Mouse (Mus musculus) thymus, adult 2 months (tissue): ENCODE data around the gene Chst12. TPM values are rescaled to one million over a fixed set of nuclear protein-coding genes. Genes with fewer than 3 reads are reported as not detected.

Experiments used
- DNase-seq: peaks from one replicate; pipeline ENCODE4 v3.0.0; 2021
- H3K27ac ChIP-seq: fragments of 200-500 bp; 2 replicates; pipeline ENCODE4 v1.5.1; 2012; ENCODE audit warnings: low read length, control low read depth; ENCODE audit not compliant: control insufficient read depth, insufficient read depth
- H3K27me3 ChIP-seq: fragments of 200-500 bp; 2 replicates; pipeline ENCODE4 v1.6.1; 2012; ENCODE audit warnings: mild to moderate bottlenecking, low read length, moderate library complexity, mixed read lengths; ENCODE audit not compliant: control insufficient read depth, insufficient read depth
- H3K36me3 ChIP-seq: fragments of 200-500 bp; 2 replicates; pipeline ENCODE4 v1.6.1; 2012; ENCODE audit warnings: mild to moderate bottlenecking, low read length, moderate library complexity; ENCODE audit not compliant: control insufficient read depth, insufficient read depth
- H3K4me1 ChIP-seq: fragments of 200-500 bp; replicated peaks from 2 replicates; pipeline ENCODE4 v1.6.1; 2012; ENCODE audit warnings: low read length; ENCODE audit not compliant: control insufficient read depth, insufficient read depth
- H3K4me3 ChIP-seq: fragments of 200-500 bp; 2 replicates; pipeline ENCODE4 v1.5.1; 2012; ENCODE audit warnings: mild to moderate bottlenecking, low read length, control low read depth, moderate library complexity; ENCODE audit not compliant: control insufficient read depth, insufficient read depth
- CTCF ChIP-seq: fragments of 200-500 bp; IDR thresholded peaks from 2 replicates; pipeline ENCODE4 v1.5.1; 2012; ENCODE audit warnings: mild to moderate bottlenecking, control low read depth, low read length, moderate library complexity, borderline replicate concordance; ENCODE audit not compliant: control insufficient read depth, poor library complexity, insufficient read depth; ENCODE audit errors: extremely low read depth
- POLR2A ChIP-seq: fragments of 200-500 bp; IDR thresholded peaks from 2 replicates; pipeline ENCODE4 v1.6.1; 2012; ENCODE audit warnings: mild to moderate bottlenecking, low read length, control low read depth, moderate library complexity; ENCODE audit not compliant: control insufficient read depth, poor library complexity, insufficient read depth; ENCODE audit errors: extremely low read depth
- WGBS: fragments of 180-500 bp; shearing (Covaris S2); methylation state at CpG from one replicate; pipeline ENCODE4 v1.1.7; 2018; 5-methylcytosine and 5-hydroxymethylcytosine counted together
- polyA plus RNA-seq: library from polyadenylated mRNA; depleted of rRNA; stranded (reverse); fragments of >200 nt; gene quantifications from 2 replicates; pipeline ENCODE4 v1.2.3, GENCODE M21; 2012; rRNA removed

Gene Chst12
- polyA plus RNA-seq, 1 experiment, result 24.0 TPM

GRCm38 (mm10) chr5:140569032-140569595 lies 63.8 kb downstream of the Chst12 start:
- Histone ChIP-seq H3K4me3 (no peak overlapping the region), H3K27me3 (no peaks in the 10 kb centered on the region), H3K36me3 (no peaks in the 10 kb centered on the region), H3K27ac (no peak overlapping the region), H3K4me1 (peaks cover 51% of the 10 kb centered on the region)
- WGBS, result 89% methylated on average over 16 of the region's 16 CpGs
- DNase-seq, result no peak
- TF ChIP-seq CTCF (no peak), POLR2A (no peak)

GRCm38 (mm10) chr5:140570223-140570870 lies 65.0 kb downstream of the Chst12 start:
- Histone ChIP-seq H3K4me3 (no peak overlapping the region), H3K27ac (no peak overlapping the region), H3K27me3 (no peaks in the 10 kb centered on the region), H3K4me1 (peaks cover 44% of the 10 kb centered on the region), H3K36me3 (no peaks in the 10 kb centered on the region)
- 77% methylated on average over 13 of the region's 13 CpGs for WGBS
- TF ChIP-seq POLR2A (no peak), CTCF (no peak)
- DNase-seq, result no peak

- Histone ChIP-seq H3K4me3 (no peak overlapping the region), H3K36me3 (no peaks in the 10 kb centered on the region), H3K4me1 (peaks cover 39% of the 10 kb centered on the region), H3K27me3 (no peaks in the 10 kb centered on the region), H3K27ac (no peak overlapping the region)
- no peak for TF ChIP-seq CTCF
- no peak for TF ChIP-seq POLR2A
- no peak for DNase-seq
- WGBS, result 94% methylated on average over 4 of the region's 4 CpGs
These were observed 65.9 kb downstream of the Chst12 start for GRCm38 (mm10) chr5:140571201-140571600.

GRCm38 (mm10) chr5:140571673-140572072 lies 66.3 kb downstream of the Chst12 start:
- Histone ChIP-seq H3K36me3 (no peaks in the 10 kb centered on the region), H3K27me3 (no peaks in the 10 kb centered on the region), H3K27ac (no peak overlapping the region), H3K4me3 (no peak overlapping the region), H3K4me1 (peaks cover 34% of the 10 kb centered on the region)
- WGBS, result 88% methylated on average over 10 of the region's 10 CpGs
- DNase-seq, result no peak
- TF ChIP-seq POLR2A (no peak), CTCF (no peak)

GRCm38 (mm10) chr5:140572611-140573010 lies 67.3 kb downstream of the Chst12 start:
- Histone ChIP-seq H3K27ac (no peak overlapping the region), H3K4me1 (peaks cover 24% of the 10 kb centered on the region), H3K27me3 (no peaks in the 10 kb centered on the region), H3K36me3 (no peaks in the 10 kb centered on the region), H3K4me3 (no peak overlapping the region)
- no peak for DNase-seq
- WGBS, result 93% methylated on average over 6 of the region's 6 CpGs
- TF ChIP-seq CTCF (no peak), POLR2A (no peak)

Other genes starting within 250 kb of the Chst12 start
- 197 and 252 TPM in 2 replicates for gene Mad1l1, start 184.0 kb upstream of the Chst12 start, polyA plus RNA-seq
- gene Nudt1, start 183.9 kb upstream of the Chst12 start, polyA plus RNA-seq, result 23.3 and 25.0 TPM in 2 replicates
- 9.0 and 10.0 TPM in 2 replicates for gene Mrm2, start 173.7 kb upstream of the Chst12 start, polyA plus RNA-seq
- gene Snx8, start 116.3 kb upstream of the Chst12 start, polyA plus RNA-seq, result 12.4 and 14.7 TPM in 2 replicates
- gene Eif3b, start 86.2 kb upstream of the Chst12 start, polyA plus RNA-seq, result 114 and 121 TPM in 2 replicates
- gene Gm4869, start 59.9 kb upstream of the Chst12 start, polyA plus RNA-seq, result 0.05 and 0.22 TPM in 2 replicates
- gene Grifin, start 59.5 kb downstream of the Chst12 start, polyA plus RNA-seq, result 2.7 TPM in 2 replicates
- gene Lfng, start 101.8 kb downstream of the Chst12 start, polyA plus RNA-seq, result 141 and 171 TPM in 2 replicates
- gene Ttyh3, start 143.5 kb downstream of the Chst12 start, polyA plus RNA-seq, result 139 and 177 TPM in 2 replicates
- gene Iqce, start 196.8 kb downstream of the Chst12 start, polyA plus RNA-seq, result 30.0 and 31.5 TPM in 2 replicates
- gene Brat1, start 199.5 kb downstream of the Chst12 start, polyA plus RNA-seq, result 65.1 and 69.1 TPM in 2 replicates
- gene Amz1, start 218.6 kb downstream of the Chst12 start, polyA plus RNA-seq, result 10.6 and 13.7 TPM in 2 replicates